Mouse (Mus musculus): Measurements from ENCODE around the gene Sema6d.

Sema6d gene

GRCm38 (mm10) chr2:124470346-124471042 is 380.7 kb downstream of the Sema6d start:
- DNase-seq (ENCODE audit: low spot score), result no peak

GRCm38 (mm10) chr2:124472674-124473507 is 383.1 kb downstream of the Sema6d start:
- DNase-seq (ENCODE audit: low spot score), result no peak

GRCm38 (mm10) chr2:124477904-124478303 is 388.1 kb downstream of the Sema6d start:
- no peak for DNase-seq (ENCODE audit: low spot score)

GRCm38 (mm10) chr2:124478526-124478925 is 388.8 kb downstream of the Sema6d start:
- DNase-seq (ENCODE audit: low spot score), result no peak

- DNase-seq (ENCODE audit: low spot score), result no peak
Observed at GRCm38 (mm10) chr2:124485761-124486160, 396.0 kb downstream of the Sema6d start.

- DNase-seq (ENCODE audit: low spot score), result peak; percentile 42
Observed at GRCm38 (mm10) chr2:124490010-124490801, 400.4 kb downstream of the Sema6d start.

- no peak for DNase-seq (ENCODE audit: low spot score)
Observed at GRCm38 (mm10) chr2:124495751-124496150, 406.0 kb downstream of the Sema6d start.

GRCm38 (mm10) chr2:124499670-124500069 is 409.9 kb downstream of the Sema6d start:
- no peak for DNase-seq (ENCODE audit: low spot score)

GRCm38 (mm10) chr2:124505784-124506489 is 416.2 kb downstream of the Sema6d start:
- no peak for DNase-seq (ENCODE audit: low spot score)

- no peak for DNase-seq (ENCODE audit: low spot score)
Observed at GRCm38 (mm10) chr2:124507804-124508203, 418.0 kb downstream of the Sema6d start.

GRCm38 (mm10) chr2:124509479-124509878 is 419.7 kb downstream of the Sema6d start:
- DNase-seq (ENCODE audit: low spot score), result peak; percentile 21

GRCm38 (mm10) chr2:124511826-124512225 is 422.1 kb downstream of the Sema6d start:
- DNase-seq (ENCODE audit: low spot score), result no peak

- no peak for DNase-seq (ENCODE audit: low spot score)
Observed at GRCm38 (mm10) chr2:124522426-124522825, 432.7 kb downstream of the Sema6d start.

- no peak for DNase-seq (ENCODE audit: low spot score)
Observed at GRCm38 (mm10) chr2:124523667-124524066, 433.9 kb downstream of the Sema6d start.

GRCm38 (mm10) chr2:124524167-124524566 is 434.4 kb downstream of the Sema6d start:
- peak; percentile 71 for DNase-seq (ENCODE audit: low spot score)

- no peak for DNase-seq (ENCODE audit: low spot score)
Observed at GRCm38 (mm10) chr2:124527641-124528040, 437.9 kb downstream of the Sema6d start.

- DNase-seq (ENCODE audit: low spot score), result no peak
Observed at GRCm38 (mm10) chr2:124530441-124530840, 440.7 kb downstream of the Sema6d start.

- DNase-seq (ENCODE audit: low spot score), result no peak
Observed at GRCm38 (mm10) chr2:124531062-124531461, 441.3 kb downstream of the Sema6d start.

- no peak for DNase-seq (ENCODE audit: low spot score)
Observed at GRCm38 (mm10) chr2:124532906-124533305, 443.1 kb downstream of the Sema6d start.

- peak; percentile 41 for DNase-seq (ENCODE audit: low spot score)
Observed at GRCm38 (mm10) chr2:124533602-124534001, 443.8 kb downstream of the Sema6d start.

- no peak for DNase-seq (ENCODE audit: low spot score)
Observed at GRCm38 (mm10) chr2:124550315-124550714, 460.5 kb downstream of the Sema6d start.

Data from layer of hippocampus, adult 9-10 months (tissue).